Mouse (Mus musculus): ENCODE results near the gene 6030408B16Rik.

DNA sequence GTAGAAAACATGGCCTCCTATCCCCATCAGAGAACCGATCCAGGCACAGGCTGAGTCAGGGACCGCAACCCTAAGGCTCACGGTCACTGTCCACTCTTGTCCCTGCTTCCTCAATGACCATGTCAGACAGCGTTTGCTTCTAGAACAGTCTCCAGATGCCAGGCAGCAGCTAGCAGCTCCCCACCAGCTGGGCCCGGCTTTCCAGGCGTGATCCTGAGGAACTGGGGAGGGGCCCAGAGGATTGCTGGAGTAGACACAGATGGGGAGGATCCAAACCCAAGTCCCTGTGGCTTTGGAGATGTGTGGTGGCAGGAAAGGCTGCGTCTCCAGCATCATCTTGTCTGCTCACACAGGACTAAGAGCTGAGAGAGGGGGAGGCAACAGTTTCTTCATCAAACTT lies 2.1 kb downstream of the 6030408B16Rik start:
- no peak for TF ChIP-seq POLR2A (IDR thresholded peaks at IDR 0.05; ENCODE audit: low read depth, low read length)
- TF ChIP-seq CTCF (conservative IDR thresholded peaks at IDR 0.05; ENCODE audit: insufficient read depth, insufficient read length, low read depth, low read length) = no peak

All from kidney, adult 2 months (tissue).